Mouse (Mus musculus) olfactory bulb, adult 2 months (tissue): Measurements from ENCODE around the gene Rabl6. TPM values are rescaled to one million over a fixed set of nuclear protein-coding genes. Genes with fewer than 3 reads are reported as not detected.

ENCODE experiments used
- H3K27ac ChIP-seq: fragments of 200-500 bp; 2 replicates; pipeline ENCODE4 v1.5.1; 2012; ENCODE audit warnings: low read depth, low read length; ENCODE audit not compliant: insufficient read depth
- H3K4me1 ChIP-seq: fragments of 200-500 bp; 2 replicates; pipeline ENCODE4 v1.6.1; 2012; ENCODE audit warnings: low read length; ENCODE audit not compliant: control insufficient read depth, insufficient read depth
- H3K4me3 ChIP-seq: fragments of 200-500 bp; 2 replicates; pipeline ENCODE4 v1.5.1; 2012; ENCODE audit warnings: mild to moderate bottlenecking, low read depth, low read length, moderate library complexity; ENCODE audit not compliant: insufficient read depth
- CTCF ChIP-seq: fragments of 200-500 bp; IDR thresholded peaks from 2 replicates; pipeline ENCODE4 v1.5.1; 2012; ENCODE audit warnings: low read depth, mild to moderate bottlenecking, low read length, moderate library complexity; ENCODE audit not compliant: insufficient read depth
- POLR2A ChIP-seq: fragments of 200-500 bp; IDR thresholded peaks from 2 replicates; pipeline ENCODE4 v1.6.1; 2012; ENCODE audit warnings: mild to moderate bottlenecking, low read depth, low read length, moderate library complexity; ENCODE audit not compliant: insufficient read depth
- WGBS: fragments of 180-500 bp; shearing (Covaris S2); methylation state at CpG from one replicate; pipeline ENCODE4 v1.1.7; 2018; 5-methylcytosine and 5-hydroxymethylcytosine counted together
- polyA plus RNA-seq: library from polyadenylated mRNA; stranded (reverse); fragments of >200 nt; gene quantifications from 2 replicates; pipeline ENCODE4 v1.2.4, GENCODE M21; 2012; ENCODE audit warnings: low replicate concordance; ENCODE audit not compliant: missing spikeins, insufficient read depth, insufficient read length

Rabl6 gene
- polyA plus RNA-seq, 1 experiment = not detected

DNA sequence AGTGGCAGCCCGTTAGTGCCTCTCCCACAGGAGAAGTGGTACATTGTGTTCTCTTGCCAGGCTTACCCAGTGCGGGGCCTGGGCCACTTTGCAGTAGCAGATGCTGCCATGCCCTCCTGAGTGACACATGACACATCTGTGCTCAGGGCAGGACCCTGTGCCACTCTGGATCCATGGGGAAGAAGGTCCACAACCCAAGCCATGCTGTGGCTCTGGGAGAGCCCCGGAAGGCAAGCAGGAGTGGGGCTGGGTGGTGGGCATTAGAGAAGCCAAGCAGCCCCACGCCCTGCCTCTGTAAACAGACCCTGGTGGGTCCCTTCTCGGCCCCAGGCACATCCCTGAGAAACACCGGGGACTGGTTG lies 25.2 kb downstream of the Rabl6 start:
- 65% methylated on average over 6 of the region's 6 CpGs for WGBS
- H3K4me3 ChIP-seq = no peak overlapping the region
- H3K4me1 ChIP-seq = peaks cover 47% of the 10 kb centered on the region
- peak overlapping the region; percentile 72 for H3K27ac ChIP-seq
- TF ChIP-seq POLR2A = no peak
- no peak for TF ChIP-seq CTCF

DNA sequence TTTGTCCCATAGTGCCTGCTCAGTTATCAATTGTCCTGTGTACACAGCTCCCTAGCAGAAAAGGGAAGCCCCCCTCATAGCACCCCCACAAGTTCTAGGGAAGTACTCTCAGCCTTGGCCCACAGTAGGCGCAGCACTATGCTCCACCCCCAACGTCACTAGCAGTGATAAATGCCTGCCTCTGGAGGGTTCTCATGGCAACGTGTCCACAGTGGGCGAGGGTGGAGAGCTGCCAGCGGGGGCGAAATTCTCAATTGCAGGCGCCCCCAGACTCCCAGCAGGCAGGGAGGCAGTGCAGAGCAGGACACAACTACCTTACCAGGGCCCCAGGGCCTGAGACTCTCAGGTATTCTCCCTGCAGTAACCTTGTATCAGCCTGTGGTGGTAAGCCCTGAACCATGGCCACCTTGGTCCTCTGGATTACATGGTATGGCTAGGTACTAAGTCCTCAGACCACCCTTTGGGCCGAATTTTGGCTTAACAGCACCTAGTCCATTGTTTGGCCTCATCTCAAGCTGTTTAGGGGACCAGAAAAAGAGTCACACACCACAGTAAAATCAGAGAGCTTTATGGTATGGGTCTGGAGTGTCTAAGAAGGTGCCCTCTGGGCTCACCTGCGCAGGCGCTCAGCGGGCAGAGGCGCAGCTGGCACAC lies 25.7 kb downstream of the Rabl6 start:
- 39% methylated on average over 12 of the region's 12 CpGs for WGBS

DNA sequence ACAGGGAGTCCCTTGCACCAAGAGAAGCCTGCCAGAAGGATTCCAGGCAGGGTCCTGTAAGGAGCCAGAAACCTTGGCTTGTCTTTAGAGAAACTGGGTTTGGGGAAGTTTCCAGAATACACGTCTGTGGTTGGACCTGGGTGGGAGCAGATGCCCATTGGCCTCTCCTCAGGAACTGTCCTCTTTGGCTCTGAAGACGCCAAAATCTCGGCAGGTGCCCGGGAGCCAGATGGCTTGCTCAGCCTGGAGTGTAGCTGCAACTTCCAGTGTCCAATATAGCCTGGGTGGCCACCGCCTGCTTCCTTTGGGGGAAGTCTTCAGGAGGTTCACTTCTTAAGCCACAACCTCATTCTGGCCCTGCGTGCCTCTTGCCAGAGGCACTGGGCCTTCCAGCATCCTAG lies 26.4 kb downstream of the Rabl6 start:
- peak overlapping the region; percentile 72 for H3K27ac ChIP-seq
- TF ChIP-seq CTCF = no peak
- TF ChIP-seq POLR2A = no peak
- no peak overlapping the region for H3K4me3 ChIP-seq
- 17% methylated on average over 6 of the region's 6 CpGs for WGBS
- H3K4me1 ChIP-seq = peaks cover 59% of the 10 kb centered on the region

More for the DNA sequence above, 25.7 kb downstream of the Rabl6 start:
- Histone ChIP-seq H3K27ac (peak overlapping the region; percentile 72), H3K4me1 (peaks cover 52% of the 10 kb centered on the region), H3K4me3 (no peak overlapping the region)
- no peak for TF ChIP-seq POLR2A

DNA sequence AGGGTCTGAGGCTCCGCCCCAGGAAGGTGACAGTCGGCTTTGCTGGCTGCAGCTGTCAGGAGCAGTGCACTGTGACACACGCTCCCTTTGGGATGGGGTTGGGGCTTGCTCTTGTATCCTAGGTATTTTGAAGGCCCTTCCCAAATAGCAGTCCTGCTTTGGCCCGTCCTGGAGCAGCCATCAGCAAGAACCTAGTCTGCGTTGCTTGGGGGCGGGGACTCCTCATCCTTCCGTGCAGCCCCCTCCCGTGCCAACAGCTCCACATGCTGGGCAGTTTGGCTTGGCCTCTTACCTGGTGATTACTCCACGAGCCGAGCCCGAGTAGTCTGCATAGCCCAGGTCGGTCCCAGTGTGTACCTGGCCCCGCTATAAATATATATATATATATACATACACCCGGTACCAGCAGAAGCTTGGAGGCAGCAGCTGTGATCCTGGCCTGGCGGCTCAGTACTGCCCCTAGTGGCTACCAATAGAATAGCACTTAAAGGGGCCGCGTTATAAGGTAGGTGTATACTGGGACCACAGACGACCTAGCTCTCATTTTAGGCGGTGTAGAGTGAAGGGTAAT lies 26.9 kb downstream of the Rabl6 start, which contains the start of gene Ajm1:
Gene Ajm1 (minus strand): TSS at position 464 of the 571 bp plus-strand sequence.
- peaks cover 62% of the 10 kb centered on the region for H3K4me1 ChIP-seq
- TF ChIP-seq POLR2A (no peak), CTCF (0 out of 2 replicates have a peak, but pooled peaks have one; percentile 11)
- peak within 1 kb of the TSS; percentile 60 for H3K4me3 ChIP-seq
- WGBS = 2% methylated on average over 19 of the region's 19 CpGs
- peak within 1 kb of the TSS; percentile 72 for H3K27ac ChIP-seq

DNA sequence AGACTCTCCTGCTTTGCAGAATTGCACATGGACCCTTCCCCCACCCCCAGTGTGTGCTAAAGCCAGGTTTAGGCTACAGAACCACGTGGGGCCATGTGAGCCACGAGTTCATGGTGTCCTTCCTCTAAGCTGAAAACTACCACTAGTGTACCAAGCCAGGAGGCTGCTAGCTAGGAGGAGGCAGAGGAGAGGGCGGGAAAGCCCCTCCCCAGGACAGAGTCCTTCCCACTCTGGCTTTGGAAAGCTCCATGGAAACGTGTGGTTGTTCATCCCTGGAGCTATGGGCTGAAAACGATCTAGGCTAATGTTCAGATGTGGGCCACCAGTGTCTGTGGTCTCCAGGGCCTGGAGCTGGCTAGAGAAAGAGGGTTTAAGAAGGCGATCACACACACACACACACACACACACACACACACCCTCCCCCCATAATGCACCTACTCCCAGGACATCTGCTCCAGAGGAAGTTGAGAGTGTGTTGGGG lies 27.7 kb downstream of the Rabl6 start:
- Histone ChIP-seq H3K4me3 (peak overlapping the region; percentile 60), H3K27ac (peak overlapping the region; percentile 69; the same call in 1 of the 2 replicates), H3K4me1 (peaks cover 68% of the 10 kb centered on the region)
- WGBS = 12% methylated on average over 6 of the region's 6 CpGs
- no peak for TF ChIP-seq CTCF
- TF ChIP-seq POLR2A = no peak

DNA sequence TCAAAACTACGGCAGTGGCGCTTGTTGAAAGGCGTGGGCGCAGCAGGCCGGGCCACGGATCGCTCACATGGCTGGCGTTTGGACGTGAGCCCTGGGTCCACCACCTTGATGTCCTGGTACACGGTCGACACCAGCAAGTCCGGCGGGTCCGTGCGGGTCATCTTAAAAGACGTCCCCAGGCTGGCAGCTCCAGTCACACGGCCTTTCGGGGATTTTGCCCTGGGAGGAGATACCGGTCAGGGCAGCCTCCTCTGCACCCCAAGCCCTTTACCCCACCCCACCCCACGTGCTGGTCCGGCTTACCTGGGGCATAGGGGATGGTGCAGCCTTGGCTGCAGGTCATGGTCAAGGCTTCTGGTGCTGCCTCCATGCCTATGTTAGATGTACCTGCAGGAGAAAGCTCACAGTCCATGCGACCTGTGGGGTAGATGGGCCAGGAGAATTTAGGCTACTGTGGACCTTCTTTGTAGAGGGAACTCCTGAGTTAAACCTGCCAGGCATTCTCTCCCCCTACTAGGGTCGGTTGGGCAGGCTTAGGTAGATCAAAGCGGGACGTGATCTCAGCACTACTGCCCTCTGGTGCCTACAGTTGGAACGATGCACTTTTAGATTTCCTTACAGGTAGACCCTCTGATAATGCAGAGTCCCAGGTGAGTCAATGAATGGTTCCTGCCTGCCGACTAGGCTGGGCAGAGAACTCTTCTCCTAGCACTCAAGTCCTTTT lies 28.4 kb downstream of the Rabl6 start:
- Histone ChIP-seq H3K4me3 (no peak overlapping the region), H3K4me1 (peaks cover 69% of the 10 kb centered on the region), H3K27ac (no peak overlapping the region)
- no peak for TF ChIP-seq CTCF
- TF ChIP-seq POLR2A = no peak
- 24% methylated on average over 27 of the region's 27 CpGs for WGBS

DNA sequence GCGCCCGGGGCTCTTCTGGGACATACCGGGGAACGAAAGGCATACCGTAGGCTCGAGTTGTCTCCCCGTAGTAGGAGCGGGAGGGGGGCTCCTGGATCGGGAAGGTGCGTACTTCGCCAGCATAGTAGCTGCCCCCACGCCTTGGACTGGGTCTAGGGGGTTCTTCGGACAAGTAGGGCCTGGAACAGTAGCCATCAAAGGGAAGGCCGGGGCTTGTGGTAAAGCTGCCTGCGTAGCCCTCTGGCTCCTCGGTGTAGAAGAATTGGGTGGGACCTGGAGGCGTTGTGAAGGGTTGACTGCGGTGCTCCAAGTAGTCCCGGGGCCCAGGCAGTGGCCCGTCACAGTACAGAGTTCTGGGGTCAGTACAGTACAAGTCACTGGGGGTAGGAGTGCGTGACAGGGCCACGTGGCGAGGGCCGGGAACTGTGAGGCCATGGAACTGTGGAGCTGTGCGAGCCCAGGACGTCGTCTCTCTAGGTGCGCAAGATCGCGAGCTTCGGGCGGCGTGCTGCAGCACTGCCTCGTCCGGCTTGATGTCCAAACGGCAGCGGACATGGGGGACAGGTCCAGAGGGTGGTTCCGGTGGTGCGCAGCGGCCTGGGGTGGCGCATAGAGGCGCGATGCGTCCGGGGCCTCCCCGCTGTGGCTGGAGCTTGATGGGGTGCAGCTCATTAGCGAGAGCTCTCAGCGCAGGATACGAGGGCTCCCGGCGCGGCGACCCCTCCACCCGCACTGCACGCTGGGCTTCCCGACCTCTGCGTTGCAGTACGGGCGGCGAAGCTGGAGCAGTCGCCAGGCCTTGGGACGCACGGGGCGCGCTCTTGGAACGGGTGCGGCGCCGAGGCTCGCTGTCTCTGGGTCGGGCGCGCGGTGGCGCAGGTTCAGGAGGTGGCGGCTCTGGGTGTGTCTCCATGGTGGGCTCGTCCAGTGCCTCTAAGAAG lies 29.3 kb downstream of the Rabl6 start:
- no peak overlapping the region for H3K4me3 ChIP-seq
- no peak for TF ChIP-seq CTCF
- no peak for TF ChIP-seq POLR2A
- no peak overlapping the region for H3K27ac ChIP-seq
- H3K4me1 ChIP-seq = peaks cover 66% of the 10 kb centered on the region
- 56% methylated on average over 77 of the region's 77 CpGs for WGBS
